Mouse (Mus musculus) forebrain, embryonic 14.5 days (tissue): ENCODE results near the gene Wnt9b. TPM values are rescaled to one million over a fixed set of nuclear protein-coding genes. Genes with fewer than 3 reads are reported as not detected.
"Not testable (repeated sequence)": the region's sequence is repeated elsewhere in the genome, so short reads cannot be mapped to it uniquely, and the experiment has no call there.

Source experiments
- ATAC-seq: fragments of 200-750 bp; cut with Nextera tagmentation; 2 replicates; pipeline ENCODE4 v1.8.0; 2017; ENCODE audit warnings: mild to moderate bottlenecking, moderate library complexity
- DNase-seq: peaks from one replicate; pipeline ENCODE4 v3.0.0-alpha.2; 2015; ENCODE audit warnings: low spot score
- H3K27ac ChIP-seq: fragments of 300-500 bp; sonication (generic); 2 replicates; pipeline ENCODE4 v1.5.1; 2014; ENCODE audit warnings: low read depth, mild to moderate bottlenecking, control low read depth, low read length, moderate library complexity
- H3K27me3 ChIP-seq: fragments of 300-500 bp; sonication (generic); replicated peaks from 2 replicates; pipeline ENCODE4 v1.6.1; 2014; ENCODE audit warnings: low read length, control low read depth, mixed read lengths; ENCODE audit not compliant: control insufficient read depth, insufficient read depth
- H3K36me3 ChIP-seq: fragments of 300-500 bp; sonication (generic); 2 replicates; pipeline ENCODE4 v1.6.1; 2014; ENCODE audit warnings: low read length, control low read depth; ENCODE audit not compliant: control insufficient read depth, insufficient read depth
- H3K4me1 ChIP-seq: fragments of 300-500 bp; sonication (generic); 2 replicates; pipeline ENCODE4 v1.6.1; 2014; ENCODE audit warnings: antibody characterized with exemption, low read length, control low read depth; ENCODE audit not compliant: control insufficient read depth, insufficient read depth
- H3K4me2 ChIP-seq: fragments of 300-500 bp; sonication (generic); 2 replicates; pipeline ENCODE4 v1.6.1; 2014; ENCODE audit warnings: mild to moderate bottlenecking, control low read depth, low read length
- H3K4me3 ChIP-seq: fragments of 300-500 bp; sonication (generic); 2 replicates; pipeline ENCODE4 v1.5.1; 2014; ENCODE audit warnings: low read depth, low read length, control low read depth
- H3K9ac ChIP-seq: fragments of 300-500 bp; sonication (generic); 2 replicates; pipeline ENCODE4 v1.6.1; 2014; ENCODE audit warnings: mild to moderate bottlenecking, low read length, control low read depth, moderate library complexity
- H3K9me3 ChIP-seq: fragments of 300-500 bp; sonication (generic); replicated peaks from 2 replicates; pipeline ENCODE4 v1.6.1; 2016; ENCODE audit warnings: low read length, control low read depth, mixed read lengths; ENCODE audit not compliant: control insufficient read depth
- WGBS: fragments of 180-500 bp; shearing (Covaris S2); extraction: QIAGEN DNeasy Blood & Tissue Kit; methylation state at CpG from one replicate; pipeline ENCODE4 v1.1.7; 2014; 5-methylcytosine and 5-hydroxymethylcytosine counted together
- polyA plus RNA-seq: library from polyadenylated mRNA; unstranded; fragments of >200 nt; fragmentation: Nextera tagmentation; extraction: Ambion mirVana; gene quantifications from 2 replicates; pipeline ENCODE4 v1.2.1, GENCODE M21; 2014

The Wnt9b gene
- polyA plus RNA-seq, 1 experiment from 2014 or later: 0.10 TPM

DNA sequence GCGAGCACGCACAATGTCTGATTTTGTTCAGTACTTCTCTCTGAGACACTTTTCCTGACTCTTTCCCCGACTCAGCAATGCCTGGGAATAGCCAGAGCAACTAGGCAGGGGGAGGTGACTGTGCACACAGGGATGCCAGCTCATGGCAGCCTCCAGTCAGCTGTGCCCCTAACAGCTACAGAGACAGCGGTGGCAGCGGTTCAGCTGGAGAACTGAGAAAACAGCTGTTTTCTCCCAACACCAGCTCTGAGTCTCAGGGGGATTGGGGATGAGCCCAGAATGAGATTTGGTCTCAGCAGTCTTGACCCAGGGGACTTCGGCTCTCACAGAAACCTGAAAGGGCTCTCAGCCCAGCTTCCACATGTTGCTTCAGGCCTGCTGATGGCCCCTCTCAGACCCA, 15.0 kb upstream of the Wnt9b start:
- no peak overlapping the region for H3K4me3 ChIP-seq
- no peak overlapping the region for H3K4me2 ChIP-seq
- DNase-seq (no peak), ATAC-seq (no peak)
- no peaks in the 10 kb centered on the region for H3K9me3 ChIP-seq
- no peak overlapping the region for H3K27ac ChIP-seq
- 33% methylated on average over 6 of the region's 6 CpGs for WGBS
- H3K4me1 ChIP-seq: no peaks in the 10 kb centered on the region; the same call in 1 of the 2 replicates
- no peak overlapping the region for H3K9ac ChIP-seq
- no peaks in the 10 kb centered on the region for H3K36me3 ChIP-seq
- peaks cover 24% of the 10 kb centered on the region for H3K27me3 ChIP-seq

GRCm38 (mm10) chr11:103763410-103764163, 14.0 kb upstream of the Wnt9b start:
- DNase-seq: peak; percentile 83
- WGBS: 34% methylated on average over 10 of the region's 10 CpGs
- no peaks in the 10 kb centered on the region; the same call in 1 of the 2 replicates for H3K4me1 ChIP-seq

DNA sequence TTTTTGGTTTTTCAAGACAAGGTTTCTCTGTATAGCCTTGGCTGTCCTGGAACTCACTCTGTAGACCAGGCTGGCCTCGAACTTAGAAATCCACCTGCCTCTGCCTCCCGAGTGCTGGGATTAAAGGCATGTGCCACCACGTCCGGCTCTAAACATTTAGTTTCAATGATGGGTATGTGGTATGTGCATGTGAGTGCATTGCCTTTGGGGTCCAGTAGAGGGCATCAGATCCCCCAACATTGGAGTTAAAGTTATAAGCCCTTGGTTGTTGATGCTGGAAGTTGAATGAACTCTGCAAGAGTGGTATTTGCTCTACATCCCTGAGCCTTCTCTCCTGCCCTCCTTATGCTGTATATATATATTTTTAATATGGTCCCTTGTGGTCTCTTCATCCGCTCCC, 11.3 kb upstream of the Wnt9b start:
- not testable (repeated sequence) for H3K4me1 ChIP-seq, H3K36me3 ChIP-seq, DNase-seq, H3K9me3 ChIP-seq, H3K27me3 ChIP-seq, H3K27ac ChIP-seq, H3K4me2 ChIP-seq, H3K4me3 ChIP-seq, ATAC-seq, H3K9ac ChIP-seq
- WGBS: 88% methylated on average over 5 of the region's 5 CpGs

More at GRCm38 (mm10) chr11:103763410-103764163, 14.0 kb upstream of the Wnt9b start:
- ATAC-seq: peak; percentile 60
- H3K27ac ChIP-seq: no peak overlapping the region
- H3K36me3 ChIP-seq: no peaks in the 10 kb centered on the region
- no peak overlapping the region for H3K4me3 ChIP-seq
- H3K9ac ChIP-seq: no peak overlapping the region
- no peak overlapping the region for H3K4me2 ChIP-seq
- peaks cover 15% of the 10 kb centered on the region; the same call in 1 of the 2 replicates for H3K27me3 ChIP-seq
- H3K9me3 ChIP-seq: no peaks in the 10 kb centered on the region

GRCm38 (mm10) chr11:103760101-103760500, 10.5 kb upstream of the Wnt9b start:
- 59% methylated on average over 7 of the region's 7 CpGs for WGBS
- Histone ChIP-seq H3K27ac (no peak overlapping the region), H3K27me3 (no peaks in the 10 kb centered on the region), H3K9me3 (no peaks in the 10 kb centered on the region), H3K4me2 (no peak overlapping the region), H3K4me1 (no peaks in the 10 kb centered on the region), H3K36me3 (no peaks in the 10 kb centered on the region), H3K4me3 (no peak overlapping the region), H3K9ac (no peak overlapping the region)
- DNase-seq: no peak
- no peak for ATAC-seq

DNA sequence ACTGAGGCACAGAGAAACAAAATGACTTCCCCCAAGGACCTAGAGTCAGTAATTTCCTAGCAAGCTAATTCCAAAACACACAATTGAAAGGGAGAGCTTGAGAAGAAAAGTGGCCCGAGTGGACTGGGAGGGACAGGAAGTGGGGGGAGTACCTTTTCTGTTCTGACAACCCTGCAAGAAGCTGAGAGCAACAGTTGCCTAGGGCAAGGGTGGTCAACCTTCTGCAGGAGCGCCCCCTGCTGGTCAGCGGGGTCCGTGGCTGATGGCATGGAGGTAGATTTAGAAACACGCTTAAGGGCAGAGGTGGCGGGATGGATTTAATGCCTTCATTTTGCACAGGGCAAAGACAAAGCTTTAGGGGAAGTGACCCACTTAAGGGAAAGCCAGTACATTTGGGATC, 9.1 kb upstream of the Wnt9b start:
- no peaks in the 10 kb centered on the region for H3K36me3 ChIP-seq
- H3K4me1 ChIP-seq: no peaks in the 10 kb centered on the region
- H3K27me3 ChIP-seq: no peaks in the 10 kb centered on the region
- no peaks in the 10 kb centered on the region for H3K9me3 ChIP-seq
- no peak overlapping the region for H3K4me3 ChIP-seq
- H3K9ac ChIP-seq: no peak overlapping the region
- peak; percentile 56 for DNase-seq
- no peak for ATAC-seq
- H3K27ac ChIP-seq: no peak overlapping the region
- 11% methylated on average over 6 of the region's 6 CpGs for WGBS
- H3K4me2 ChIP-seq: no peak overlapping the region

- Histone ChIP-seq H3K4me1 (no peaks in the 10 kb centered on the region), H3K9ac (no peak overlapping the region), H3K9me3 (no peaks in the 10 kb centered on the region), H3K36me3 (no peaks in the 10 kb centered on the region), H3K4me2 (no peak overlapping the region), H3K27me3 (no peaks in the 10 kb centered on the region), H3K27ac (no peak overlapping the region), H3K4me3 (no peak overlapping the region)
- no peak for ATAC-seq
- 47% methylated on average over 11 of the region's 11 CpGs for WGBS
- DNase-seq: no peak
These were observed 8.4 kb upstream of the Wnt9b start for GRCm38 (mm10) chr11:103758054-103758453.

- no peak overlapping the region for H3K9ac ChIP-seq
- H3K27ac ChIP-seq: no peak overlapping the region
- no peaks in the 10 kb centered on the region for H3K9me3 ChIP-seq
- H3K4me1 ChIP-seq: no peaks in the 10 kb centered on the region
- no peak overlapping the region for H3K4me2 ChIP-seq
- no peak for DNase-seq
- no peak for ATAC-seq
- H3K27me3 ChIP-seq: peaks cover 51% of the 10 kb centered on the region
- 66% methylated on average over 3 of the region's 3 CpGs for WGBS
- no peaks in the 10 kb centered on the region for H3K36me3 ChIP-seq
- H3K4me3 ChIP-seq: no peak overlapping the region
These were observed 991 bp upstream of the Wnt9b start for GRCm38 (mm10) chr11:103750612-103751011.

- no peaks in the 10 kb centered on the region for H3K27me3 ChIP-seq
- no peaks in the 10 kb centered on the region for H3K36me3 ChIP-seq
- DNase-seq (peak; percentile 55), ATAC-seq (no peak)
- H3K4me2 ChIP-seq: no peak overlapping the region
- 79% methylated on average over 19 of the region's 19 CpGs for WGBS
- H3K27ac ChIP-seq: no peak overlapping the region
- no peaks in the 10 kb centered on the region for H3K9me3 ChIP-seq
- no peak overlapping the region for H3K9ac ChIP-seq
- H3K4me3 ChIP-seq: no peak overlapping the region
- H3K4me1 ChIP-seq: 0 out of 2 replicates have a peak, but pooled peaks cover 2% of the 10 kb centered on the region
These were observed 14.4 kb downstream of the Wnt9b start for GRCm38 (mm10) chr11:103735046-103735781.
